Mouse (Mus musculus): ENCODE data around the gene Dgkq.

Dgkq gene

DNA sequence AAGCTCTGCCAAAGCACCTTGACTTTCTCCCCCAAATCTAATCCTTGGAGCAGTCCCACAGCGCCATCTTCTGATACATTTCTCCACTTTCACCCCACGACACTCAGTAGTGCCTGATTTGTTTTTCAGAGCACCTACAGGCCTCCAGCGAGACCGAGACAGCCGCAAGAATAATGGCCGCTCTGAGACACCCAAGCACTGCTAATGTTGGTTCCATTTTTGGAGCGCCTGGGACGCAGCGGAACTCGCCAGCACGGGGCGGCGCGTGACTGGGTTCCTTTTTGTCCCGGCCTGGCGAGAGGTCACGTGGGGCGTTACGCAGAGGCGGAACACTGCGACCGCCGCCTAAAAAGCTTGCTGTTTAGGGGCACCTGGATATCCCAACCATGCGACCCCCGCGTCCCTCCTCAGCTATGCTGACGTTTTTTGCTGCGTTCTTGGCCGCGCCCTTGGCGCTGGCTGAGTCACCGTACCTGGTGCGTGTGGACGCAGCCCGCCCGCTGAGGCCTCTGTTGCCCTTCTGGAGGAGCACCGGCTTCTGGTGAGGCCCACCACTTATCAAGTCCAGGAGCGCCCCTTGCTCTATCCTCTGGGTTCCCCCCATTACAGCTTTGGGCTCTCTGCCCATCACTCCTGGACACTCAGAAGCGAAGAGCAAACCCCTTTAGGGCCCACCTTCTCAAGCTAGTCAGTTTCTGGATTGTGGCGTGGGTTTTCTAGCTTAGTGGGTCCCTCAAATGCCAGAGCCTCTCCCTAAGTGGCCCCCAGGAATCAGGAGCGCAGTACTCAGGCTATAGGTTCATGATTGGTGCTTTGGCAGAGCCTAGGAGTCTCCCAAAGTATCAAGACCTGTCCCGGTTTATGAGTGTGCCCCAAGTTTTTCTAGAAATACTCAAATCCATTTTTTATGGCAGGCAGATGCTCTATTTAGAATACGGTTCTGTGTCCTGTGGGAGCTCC lies at the start of gene Dgkq:
Dgkq (minus strand) TSS at position 696 of the 960 bp plus-strand sequence.
- peak; percentile 76 for DNase-seq (ENCODE audit: extremely low spot score, low read depth, low spot score)

DNA sequence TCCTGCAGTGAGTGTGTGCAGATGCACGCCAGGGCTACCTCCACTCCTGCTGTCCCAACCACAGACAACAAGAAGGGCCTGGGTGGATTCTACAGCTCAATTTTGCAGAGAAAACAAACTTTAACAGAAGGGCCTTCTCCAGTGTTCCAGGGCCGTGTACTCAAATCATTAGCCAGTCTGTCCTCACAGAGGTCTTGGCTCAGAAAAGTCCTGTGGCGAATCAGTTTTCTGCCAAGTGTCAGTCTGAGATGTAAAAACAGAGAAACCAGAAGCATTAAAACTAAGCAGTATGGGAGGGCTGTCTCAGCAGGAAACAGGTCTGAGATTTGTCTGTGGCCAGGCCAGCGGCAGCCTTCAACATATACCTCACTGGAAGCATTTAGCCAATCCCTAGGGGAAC lies 48.6 kb upstream of the Dgkq start:
- DNase-seq (ENCODE audit: extremely low spot score, low read depth, low spot score), result no peak

DNA sequence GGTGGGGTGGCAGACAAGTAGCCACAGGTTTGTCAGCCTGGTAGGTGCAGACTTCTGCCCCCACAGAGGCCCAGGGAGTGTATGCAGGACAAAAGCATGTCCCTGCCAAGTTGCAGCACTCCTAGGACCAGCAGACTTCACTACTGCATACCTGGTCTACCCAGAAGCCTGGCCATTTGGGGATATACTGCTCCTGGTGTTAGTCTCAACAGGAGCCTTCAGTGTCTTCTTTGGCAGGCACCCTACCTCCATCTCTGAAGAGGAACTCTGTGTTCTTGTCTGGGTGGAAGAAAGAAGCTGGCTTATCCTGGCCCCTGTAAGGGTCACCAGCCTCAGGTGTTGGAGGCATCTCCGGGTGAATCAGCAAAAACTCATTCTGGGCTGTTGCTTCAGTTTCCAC lies 46.5 kb upstream of the Dgkq start:
- no peak for DNase-seq (ENCODE audit: extremely low spot score, low read depth, low spot score)

DNA sequence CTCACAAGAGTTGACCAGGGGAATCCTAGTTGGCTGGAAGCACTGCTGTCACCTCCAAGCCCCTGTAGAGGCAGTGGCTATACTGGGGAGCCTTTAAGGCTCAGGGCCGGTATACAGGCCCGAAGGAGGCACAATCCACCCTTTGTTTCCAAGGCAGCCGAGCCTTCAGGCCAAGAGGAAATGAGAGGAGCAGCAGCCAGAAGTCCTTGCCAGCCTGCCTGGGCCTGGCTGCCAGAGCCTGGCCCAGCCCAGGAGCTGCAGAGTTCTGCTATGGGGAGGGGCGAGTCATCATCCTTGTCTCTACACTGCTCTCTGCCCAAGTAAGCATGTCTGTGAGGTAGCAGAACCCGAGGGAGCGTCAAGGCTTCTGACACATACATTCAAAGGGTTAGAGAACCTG lies 44.7 kb upstream of the Dgkq start:
- DNase-seq (ENCODE audit: extremely low spot score, low read depth, low spot score), result no peak

DNA sequence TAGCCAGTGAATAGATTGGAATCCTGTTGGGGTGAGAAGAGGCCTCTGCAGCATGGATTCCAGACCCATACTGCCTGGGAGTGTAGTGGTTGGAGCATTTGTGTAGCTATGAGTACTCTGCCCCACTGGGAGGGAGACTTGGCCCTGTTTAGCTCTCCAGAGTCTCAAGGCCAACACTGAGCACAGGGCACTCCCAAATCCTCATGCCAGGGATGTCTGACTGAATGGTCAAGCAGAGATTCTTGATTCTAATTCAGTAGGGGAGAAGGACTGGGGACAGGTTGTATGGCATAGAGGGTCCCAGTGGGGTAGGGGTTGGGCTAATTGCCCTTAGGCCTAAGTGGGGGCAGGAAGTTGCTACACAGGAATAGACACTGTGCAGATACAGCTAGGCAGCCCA lies 44.2 kb upstream of the Dgkq start:
- no peak for DNase-seq (ENCODE audit: extremely low spot score, low read depth, low spot score)

DNA sequence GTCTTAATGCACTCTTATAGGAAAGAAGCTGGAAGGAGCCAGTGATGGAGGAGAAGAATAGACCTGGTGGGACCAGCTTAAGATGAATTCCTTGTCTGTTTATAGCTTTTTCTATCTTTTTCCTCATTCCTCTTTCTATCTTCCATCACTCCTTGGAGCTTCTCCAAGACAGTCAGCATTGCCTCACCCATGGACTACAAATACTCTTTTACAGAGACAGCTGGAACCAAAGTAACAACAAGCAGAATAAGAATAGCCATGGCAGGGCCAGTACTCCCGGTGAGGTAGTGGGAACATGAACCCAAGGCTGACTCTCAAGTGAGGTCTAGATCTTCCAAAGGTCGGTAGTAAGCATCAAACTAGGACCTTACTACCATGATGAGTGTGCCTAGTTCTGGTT lies 43.6 kb upstream of the Dgkq start:
- no peak for DNase-seq (ENCODE audit: extremely low spot score, low read depth, low spot score)

DNA sequence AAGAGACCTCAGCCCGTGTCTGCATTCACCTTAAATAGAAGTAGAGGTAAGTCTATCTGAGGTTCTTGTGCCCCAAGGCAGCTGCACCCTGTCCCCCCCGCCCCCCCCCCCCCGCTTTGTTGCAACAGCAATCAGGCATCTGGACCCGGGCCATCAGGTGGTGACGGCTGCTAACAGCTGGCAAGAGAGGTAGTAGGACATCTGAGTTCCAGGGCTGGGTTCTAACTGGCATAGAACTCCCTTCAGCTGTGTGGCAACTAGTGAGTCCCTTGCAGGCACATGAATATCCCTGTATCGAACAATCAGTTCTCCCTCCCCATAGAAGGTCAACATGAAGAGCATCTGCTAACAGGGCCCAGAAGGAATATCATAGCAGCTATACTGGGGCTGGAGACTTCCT lies 42.5 kb upstream of the Dgkq start:
- no peak for DNase-seq (ENCODE audit: extremely low spot score, low read depth, low spot score)

DNA sequence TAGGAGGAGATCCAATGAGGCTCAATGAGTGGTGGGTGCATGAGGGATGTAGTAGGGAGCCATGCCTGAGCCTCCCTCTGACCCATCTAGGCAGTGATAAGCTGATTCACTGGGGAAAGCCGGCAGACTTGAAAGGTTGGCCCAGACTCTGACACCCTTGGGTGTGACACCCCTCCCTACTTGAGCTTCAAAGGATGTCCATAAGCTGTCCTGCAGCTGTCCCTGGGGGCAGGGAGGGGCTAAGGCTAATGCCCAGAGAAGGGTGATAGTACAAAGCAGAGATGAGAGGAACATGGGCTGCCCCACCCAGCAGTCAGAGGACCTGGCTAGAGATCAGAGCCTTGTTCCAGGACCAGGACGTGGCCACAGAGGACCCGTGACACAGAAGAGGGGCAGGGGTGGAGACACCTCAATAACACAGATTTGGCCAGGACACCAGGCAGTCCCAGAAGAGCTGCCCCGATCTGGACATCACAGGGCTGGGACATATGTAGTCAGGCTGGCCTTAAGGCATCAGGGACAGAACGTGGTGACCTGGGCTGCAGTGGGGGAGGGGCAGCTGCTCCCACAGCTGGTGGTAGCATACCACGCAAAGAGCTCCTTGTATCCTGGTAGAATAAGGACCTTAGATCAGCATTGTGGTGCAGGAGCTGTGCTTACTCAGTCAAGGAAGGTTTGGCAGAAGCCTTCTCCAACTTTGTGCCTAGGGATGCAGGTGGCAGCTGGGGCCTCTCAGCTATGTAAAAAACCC lies 39.7 kb upstream of the Dgkq start:
- no peak for DNase-seq (ENCODE audit: extremely low spot score, low read depth, low spot score)

DNA sequence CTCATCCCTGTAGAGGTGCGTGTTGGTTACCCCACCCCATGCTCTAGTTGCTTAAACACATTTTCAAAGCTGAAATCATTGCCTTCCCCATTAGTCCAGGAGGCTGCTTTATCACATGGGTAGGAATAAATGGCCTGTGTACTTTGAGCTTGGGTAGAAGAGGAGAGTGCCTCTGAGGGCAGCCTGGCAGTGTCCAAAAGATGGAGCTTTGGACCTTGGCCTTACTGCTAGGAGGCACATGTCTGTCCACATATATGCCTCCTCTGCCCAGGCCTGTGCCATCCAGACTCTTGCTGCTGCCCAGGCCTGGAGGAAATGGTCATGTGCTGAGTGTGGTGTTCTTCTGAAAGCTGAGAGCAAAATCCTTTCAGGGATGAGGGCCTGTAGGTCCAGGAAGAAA lies 38.9 kb upstream of the Dgkq start:
- no peak for DNase-seq (ENCODE audit: extremely low spot score, low read depth, low spot score)

DNA sequence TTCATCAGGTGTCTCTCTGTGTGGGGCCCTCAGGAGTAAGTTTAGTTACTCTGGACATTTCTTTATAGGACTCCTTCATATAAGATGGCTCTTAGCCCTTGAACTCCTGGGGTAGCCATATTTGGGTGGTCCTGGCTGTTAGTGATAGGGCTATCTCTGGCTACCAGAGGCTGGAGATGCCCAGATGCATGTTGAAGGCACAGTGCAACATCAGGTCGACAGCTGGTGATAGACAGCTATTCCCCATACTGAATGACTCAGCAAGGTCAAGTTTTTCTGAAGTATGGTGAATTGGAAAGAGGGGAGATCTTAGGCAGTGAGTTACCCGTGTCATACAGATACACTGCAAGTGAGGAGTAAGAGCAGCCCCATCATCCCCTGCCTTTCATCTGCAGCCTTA lies 38.3 kb upstream of the Dgkq start:
- no peak for DNase-seq (ENCODE audit: extremely low spot score, low read depth, low spot score)

DNA sequence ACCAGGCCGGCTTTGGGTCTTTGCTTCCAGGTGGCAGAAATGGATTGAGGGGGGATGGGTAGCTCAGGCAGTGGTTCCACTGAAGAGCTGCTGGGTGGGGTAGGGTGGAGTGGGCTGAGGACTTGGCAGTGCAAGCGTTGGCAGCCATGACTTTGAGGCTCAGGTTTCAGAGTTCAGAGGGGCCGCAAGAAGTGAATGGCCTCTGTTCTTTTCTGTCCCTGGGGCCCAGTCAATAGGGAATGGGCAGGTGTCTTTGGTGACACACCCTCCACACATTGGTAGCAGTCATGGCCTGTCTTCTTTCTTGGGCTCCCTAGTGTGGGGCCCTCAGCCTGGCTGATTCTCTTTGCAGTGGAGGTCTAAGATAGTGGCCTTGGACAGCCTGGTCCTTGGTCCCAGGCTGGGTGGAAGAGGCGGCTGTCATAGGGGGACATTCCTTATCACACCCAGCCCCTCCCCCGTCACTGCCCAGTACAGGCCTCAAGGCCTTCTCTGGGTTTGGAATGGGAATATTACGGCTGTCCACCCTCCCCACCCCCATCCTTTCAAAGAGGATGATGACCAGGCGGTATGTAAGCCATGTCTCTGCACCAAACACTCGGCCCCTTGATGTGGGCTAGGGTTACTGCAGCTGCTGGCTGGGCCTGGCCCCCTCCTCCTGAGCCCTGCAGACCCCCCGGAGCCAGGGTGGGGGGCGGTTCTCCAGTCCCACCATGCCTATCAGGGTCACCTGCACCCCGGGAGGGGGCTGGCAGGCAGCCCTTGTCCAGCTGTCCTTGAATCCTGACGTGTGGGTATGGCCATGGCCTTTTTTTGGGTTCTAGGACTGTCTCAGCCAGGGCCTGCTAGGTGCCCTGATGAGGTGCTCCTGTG lies 34.5 kb upstream of the Dgkq start:
- DNase-seq (ENCODE audit: extremely low spot score, low read depth, low spot score), result no peak

DNA sequence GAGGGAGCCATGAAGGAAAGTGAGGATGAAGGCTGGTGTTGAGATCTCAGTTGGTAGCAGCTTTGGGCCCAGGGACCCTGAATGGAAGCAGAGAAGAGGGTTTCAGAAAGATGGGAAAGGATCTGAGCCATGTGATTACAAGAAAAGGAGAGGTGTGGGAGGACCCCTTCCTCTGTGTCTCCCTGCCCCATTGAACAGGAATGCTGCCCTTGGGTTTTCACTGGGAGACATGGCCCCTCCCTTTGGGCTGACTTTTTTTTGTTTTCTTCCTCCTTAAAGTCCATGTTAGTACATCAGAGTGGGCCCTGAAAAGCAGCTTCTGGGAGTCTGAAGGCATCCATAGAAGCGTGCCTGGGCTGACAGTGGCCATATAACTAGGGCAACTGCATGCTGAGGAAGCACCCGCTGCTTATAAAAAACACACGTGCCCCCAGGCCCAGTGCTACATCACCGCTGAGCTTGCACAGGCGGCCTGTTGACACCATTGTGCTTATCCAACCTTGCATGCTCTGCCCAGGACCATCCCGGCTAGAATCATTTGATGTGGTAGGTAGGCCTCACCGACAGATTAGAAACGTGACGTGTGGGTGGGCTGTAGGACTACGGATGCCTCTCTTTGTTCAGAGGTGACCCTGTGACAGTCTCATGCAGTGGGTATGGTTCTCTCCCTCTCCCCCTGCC lies 32.0 kb upstream of the Dgkq start:
- DNase-seq (ENCODE audit: extremely low spot score, low read depth, low spot score), result no peak

DNA sequence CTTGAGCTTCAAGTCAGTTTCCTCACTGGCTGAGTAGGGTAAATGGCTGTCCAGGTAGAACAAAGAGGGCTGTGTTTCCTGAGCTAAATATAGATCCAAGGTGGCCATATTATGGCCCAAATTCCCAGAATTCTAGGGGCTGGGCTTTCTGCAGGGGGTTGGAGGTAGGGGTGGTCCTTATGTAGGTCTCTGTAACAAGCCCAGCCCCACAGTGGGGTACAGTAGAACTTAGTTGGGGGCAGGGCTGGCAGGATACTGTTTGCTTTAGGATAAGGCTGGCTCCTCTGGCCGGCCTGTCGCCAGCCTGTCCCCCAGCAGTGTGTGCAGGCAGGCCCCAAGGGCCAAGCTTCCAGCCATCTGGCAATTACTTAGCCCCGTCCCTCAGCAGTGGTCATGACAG lies 30.9 kb upstream of the Dgkq start:
- no peak for DNase-seq (ENCODE audit: extremely low spot score, low read depth, low spot score)

DNA sequence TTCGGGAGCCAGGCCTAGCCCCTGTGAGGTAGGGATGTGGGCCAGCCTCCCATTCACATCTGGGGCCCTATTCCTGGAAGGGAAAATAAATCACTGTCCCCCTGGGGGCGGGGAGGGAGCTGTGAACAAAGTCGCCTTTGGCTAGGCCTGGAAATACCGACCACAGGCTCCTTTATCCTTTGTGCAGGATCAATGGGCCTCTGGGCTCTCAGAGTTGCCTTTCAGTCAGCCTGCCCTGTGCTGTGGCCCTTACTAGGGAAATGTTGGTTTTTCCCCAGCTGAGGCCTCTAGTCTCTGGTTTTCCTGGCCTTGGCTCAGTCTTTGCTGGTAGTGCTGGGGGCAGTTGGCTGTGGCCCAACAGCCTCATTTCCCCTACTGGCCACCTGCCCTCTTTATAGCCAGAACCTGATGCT lies 27.9 kb upstream of the Dgkq start:
- DNase-seq (ENCODE audit: extremely low spot score, low read depth, low spot score), result no peak

DNA sequence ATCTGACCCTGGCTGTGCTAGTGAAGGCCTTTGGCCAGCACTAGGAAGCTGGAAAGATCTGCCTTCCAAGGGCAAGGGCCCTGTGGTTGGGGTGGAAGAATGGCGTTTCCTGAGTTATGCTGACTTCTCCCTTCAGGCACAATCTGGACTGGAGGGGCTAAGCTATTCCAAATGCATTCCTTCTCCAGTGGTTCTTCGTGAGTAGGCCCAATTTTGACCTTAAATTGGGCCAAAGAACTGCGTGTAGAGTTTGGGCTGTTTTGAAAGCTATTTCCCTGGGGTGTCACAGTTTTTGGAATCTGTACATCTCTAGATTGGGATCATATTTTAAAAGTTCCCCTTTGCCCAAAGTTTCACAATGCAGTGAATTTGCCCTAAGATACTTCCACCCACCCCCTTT lies 27.1 kb upstream of the Dgkq start:
- no peak for DNase-seq (ENCODE audit: extremely low spot score, low read depth, low spot score)

DNA sequence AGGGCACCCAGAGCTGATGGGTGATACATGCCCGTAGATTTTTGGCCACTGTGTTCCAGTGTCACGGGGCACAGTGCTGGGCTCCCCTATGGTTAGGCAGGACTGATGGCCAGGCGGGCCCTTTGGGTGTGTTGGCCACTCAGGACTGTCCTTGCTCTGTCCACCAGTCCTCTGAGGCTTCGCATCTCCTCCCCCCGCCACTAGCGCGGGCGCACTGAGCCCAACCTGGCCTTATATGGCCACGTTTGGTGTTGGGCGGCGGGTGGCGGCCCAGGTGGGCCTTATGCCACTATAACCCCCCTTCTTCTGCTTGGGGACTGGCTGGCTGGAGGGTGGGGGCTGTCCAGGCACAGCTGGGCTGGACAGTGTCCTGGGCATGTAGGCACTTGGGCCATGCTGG lies 26.4 kb upstream of the Dgkq start:
- DNase-seq (ENCODE audit: extremely low spot score, low read depth, low spot score), result no peak

DNA sequence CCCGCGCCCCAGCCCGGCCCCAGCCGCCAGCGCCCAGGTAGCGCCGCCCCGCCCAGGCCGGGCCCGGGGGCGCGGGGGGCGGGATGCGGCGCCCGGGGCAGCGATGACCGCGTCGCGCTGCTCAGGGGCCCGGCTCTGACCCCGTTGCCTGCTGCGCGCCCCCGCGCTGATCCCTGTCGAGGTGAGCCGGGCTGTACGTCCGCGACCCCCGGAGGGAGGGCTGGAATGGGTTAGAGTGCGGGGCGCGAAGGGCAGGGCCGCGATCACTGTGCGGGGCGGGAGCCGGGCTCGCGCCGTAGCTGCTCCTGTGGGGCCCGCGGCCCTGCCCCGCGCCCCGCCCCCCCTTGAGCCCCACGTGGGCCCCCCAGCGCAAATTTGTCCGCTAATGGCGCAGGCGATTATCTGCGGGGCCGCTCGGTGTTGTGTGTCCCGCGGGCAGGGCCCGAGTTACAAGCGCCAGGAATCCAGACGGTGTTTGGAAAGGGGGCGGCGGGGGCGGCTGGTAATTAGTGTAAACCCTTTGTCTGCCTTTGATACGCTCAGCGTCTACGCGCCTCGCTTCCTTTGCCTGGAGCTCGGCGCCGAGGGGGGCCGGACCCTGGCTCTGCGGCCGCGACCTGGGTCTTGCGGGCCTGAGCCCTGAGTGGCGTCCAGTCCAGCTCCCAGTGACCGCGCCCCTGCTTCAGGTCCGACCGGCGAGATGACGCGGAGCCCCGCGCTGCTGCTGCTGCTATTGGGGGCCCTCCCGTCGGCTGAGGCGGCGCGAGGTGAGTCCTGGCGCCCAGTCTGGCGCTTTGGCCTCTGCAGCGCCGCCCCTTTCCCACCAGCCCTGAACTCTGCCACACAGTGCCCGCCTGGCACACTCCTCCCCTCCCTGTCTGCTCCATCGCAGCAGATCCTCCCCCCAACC lies 25.1 kb upstream of the Dgkq start:
- no peak for DNase-seq (ENCODE audit: extremely low spot score, low read depth, low spot score)

DNA sequence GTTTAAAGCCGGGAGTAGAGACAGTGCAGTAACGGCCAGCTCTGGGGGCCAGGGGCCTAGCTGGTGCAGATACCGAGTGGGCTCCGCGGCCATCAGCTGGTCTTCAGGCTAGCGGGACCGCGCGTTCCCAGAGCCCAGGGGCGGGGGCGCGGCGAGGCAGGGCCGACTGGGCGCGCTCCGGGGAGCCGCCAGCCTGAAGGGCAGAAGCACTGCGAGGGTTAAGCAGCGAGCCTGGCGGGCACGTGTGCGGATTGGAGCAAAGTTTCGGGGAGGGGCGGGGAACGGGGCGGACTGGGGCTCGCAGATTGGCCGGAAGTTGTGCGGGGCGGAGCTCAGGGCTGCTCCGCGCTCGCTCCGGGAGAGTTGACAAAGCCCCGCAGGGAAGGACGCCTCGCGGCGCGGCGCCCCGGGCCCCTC lies 24.4 kb upstream of the Dgkq start:
- DNase-seq (ENCODE audit: extremely low spot score, low read depth, low spot score), result no peak

DNA sequence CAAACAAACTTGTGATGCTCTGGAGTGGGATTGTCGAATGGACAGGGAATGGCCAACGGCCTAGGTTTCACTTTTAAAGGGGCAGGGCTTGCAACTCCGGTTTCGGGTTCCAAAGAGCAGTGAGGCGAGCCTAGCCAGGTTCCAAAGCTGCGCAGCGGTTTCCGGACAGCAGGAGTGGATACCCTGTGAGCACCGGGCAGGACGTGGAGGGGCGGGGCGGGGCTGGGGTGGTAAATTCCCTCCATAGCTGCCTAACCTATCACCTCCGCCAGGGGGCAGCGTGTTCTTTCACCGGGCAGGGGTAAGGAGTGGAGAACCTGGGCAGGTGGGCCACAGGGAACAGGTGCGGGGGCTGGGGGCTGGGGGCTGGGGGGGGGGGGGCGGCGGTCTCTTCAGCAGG lies 22.8 kb upstream of the Dgkq start, which contains the start of gene Fgfrl1:
Fgfrl1 (plus strand) TSS at position 112 of the 400 bp plus-strand sequence.
- DNase-seq (ENCODE audit: extremely low spot score, low read depth, low spot score), result no peak

DNA sequence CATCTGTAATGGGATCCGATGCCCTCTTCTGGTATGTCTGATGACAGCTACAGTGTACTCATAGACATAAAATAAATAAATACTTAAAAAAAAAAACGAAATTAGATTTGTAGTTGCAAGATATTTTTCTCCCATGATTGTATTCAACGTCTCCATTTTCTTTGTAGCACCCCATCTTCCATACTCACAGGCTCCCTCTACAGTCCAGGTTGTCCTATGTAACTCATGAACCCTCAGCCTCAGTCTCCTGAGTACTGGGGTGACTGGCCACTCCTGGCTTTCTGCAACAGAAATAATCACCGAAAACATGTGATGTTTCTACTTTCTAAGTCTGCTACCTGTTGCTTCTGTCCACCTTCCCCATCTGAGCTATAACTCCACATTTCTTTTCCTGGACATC lies 21.7 kb upstream of the Dgkq start:
- DNase-seq (ENCODE audit: extremely low spot score, low read depth, low spot score), result no peak
